Mouse (Mus musculus): Measurements from ENCODE around the gene Bcs1l. TPM values are rescaled to one million over a fixed set of nuclear protein-coding genes. Genes with fewer than 3 reads are reported as not detected.

The Bcs1l gene
- polyA plus RNA-seq, 1 experiment from 2014 or later, result 21.3 TPM

GRCm38 (mm10) chr1:74569739-74570719, 18.1 kb upstream of the Bcs1l start:
- Histone ChIP-seq H3K4me3 (ENCODE audit: low read depth, low read length) (no peak overlapping the region), H3K36me3 (ENCODE audit: insufficient read depth) (peaks cover 92% of the 10 kb centered on the region), H3K27me3 (ENCODE audit: insufficient read depth, low read length) (no peaks in the 10 kb centered on the region), H3K4me1 (ENCODE audit: insufficient read depth) (no peaks in the 10 kb centered on the region), H3K9me3 (ENCODE audit: low read depth, low read length) (no peaks in the 10 kb centered on the region), H3K4me2 (no peak overlapping the region), H3K27ac (ENCODE audit: low read depth) (no peak overlapping the region), H3K9ac (no peak overlapping the region)
- ATAC-seq (ENCODE audit: insufficient read depth) (no peak), DNase-seq (no peak)
- no peak for TF ChIP-seq CTCF (IDR thresholded peaks at IDR 0.05; ENCODE audit: low read depth)
- 91% methylated on average over 29 of the region's 29 CpGs for WGBS

DNA sequence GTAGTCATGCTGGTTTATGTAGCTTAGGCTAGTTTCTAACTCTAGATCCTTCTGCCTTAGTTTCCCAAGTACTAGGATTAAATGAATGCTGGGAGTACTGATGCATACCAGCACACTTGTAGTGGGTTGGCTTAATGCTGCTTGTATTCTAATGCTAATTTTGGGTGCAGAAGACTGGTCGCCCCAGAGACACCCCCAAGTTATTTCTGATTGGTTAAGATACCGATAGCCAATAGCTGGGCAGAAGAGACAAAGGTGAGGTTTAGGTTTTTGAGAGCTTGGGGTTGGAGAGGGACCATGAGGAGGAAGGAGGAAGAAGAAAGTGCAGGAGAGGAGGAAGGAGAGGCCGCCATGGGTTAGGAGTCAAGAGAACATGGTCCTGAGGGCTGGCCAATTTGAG, 5.5 kb upstream of the Bcs1l start:
- ATAC-seq (ENCODE audit: insufficient read depth), result no peak
- Histone ChIP-seq H3K27ac (ENCODE audit: low read depth) (no peak overlapping the region), H3K36me3 (ENCODE audit: insufficient read depth) (peaks cover 42% of the 10 kb centered on the region), H3K9ac (no peak overlapping the region), H3K4me1 (ENCODE audit: insufficient read depth) (peaks cover 7% of the 10 kb centered on the region; the same call in 1 of the 2 replicates), H3K4me2 (no peak overlapping the region), H3K4me3 (ENCODE audit: low read depth, low read length) (no peak overlapping the region), H3K27me3 (ENCODE audit: insufficient read depth, low read length) (no peaks in the 10 kb centered on the region), H3K9me3 (ENCODE audit: low read depth, low read length) (no peaks in the 10 kb centered on the region)
- no peak for DNase-seq
- 82% methylated on average over 3 of the region's 3 CpGs for WGBS
- TF ChIP-seq CTCF (IDR thresholded peaks at IDR 0.05; ENCODE audit: low read depth), result no peak

DNA sequence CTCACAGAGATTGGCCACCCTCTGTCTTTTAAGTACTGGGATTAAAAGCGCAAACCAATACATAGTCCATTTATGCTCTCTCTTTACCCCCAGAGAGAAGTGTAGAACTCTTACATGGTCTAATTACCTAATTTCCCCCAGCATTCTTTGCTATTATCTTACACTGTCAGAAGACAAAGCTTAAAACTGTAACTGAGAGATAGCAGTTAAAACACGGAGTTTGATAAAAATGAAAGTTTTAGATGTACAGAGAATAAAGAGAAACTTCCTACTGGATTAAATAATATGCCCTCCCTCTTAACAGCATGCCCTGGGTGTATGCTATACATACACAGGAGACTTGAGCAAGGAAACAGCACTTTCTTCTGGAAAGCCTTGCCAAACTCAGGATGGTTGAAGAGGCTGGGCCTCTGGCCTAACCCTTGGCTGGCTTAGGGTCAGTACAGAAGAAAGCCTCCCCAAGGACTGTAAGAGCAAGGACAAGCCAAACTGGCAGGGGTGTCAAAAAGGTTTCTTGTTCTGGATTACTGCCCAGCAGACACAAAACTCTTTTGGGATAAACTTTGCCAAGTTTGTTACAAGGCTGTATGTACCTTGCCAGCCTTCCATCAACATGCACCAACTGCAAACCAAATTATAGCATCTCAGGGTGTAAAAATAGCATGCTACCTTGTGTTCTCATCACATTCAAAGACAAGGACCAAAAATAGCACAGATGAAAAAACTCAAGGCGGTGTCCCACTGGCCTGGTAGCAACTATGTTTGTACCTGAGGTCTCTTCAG, 3.3 kb upstream of the Bcs1l start:
- Histone ChIP-seq H3K9me3 (ENCODE audit: low read depth, low read length) (no peaks in the 10 kb centered on the region), H3K4me1 (ENCODE audit: insufficient read depth) (peaks cover 11% of the 10 kb centered on the region; the same call in 1 of the 2 replicates), H3K4me2 (no peak overlapping the region), H3K4me3 (ENCODE audit: low read depth, low read length) (no peak overlapping the region), H3K27ac (ENCODE audit: low read depth) (no peak overlapping the region), H3K27me3 (ENCODE audit: insufficient read depth, low read length) (no peaks in the 10 kb centered on the region), H3K9ac (no peak overlapping the region), H3K36me3 (ENCODE audit: insufficient read depth) (peaks cover 26% of the 10 kb centered on the region)
- TF ChIP-seq CTCF (IDR thresholded peaks at IDR 0.05; ENCODE audit: low read depth), result no peak
- ATAC-seq (ENCODE audit: insufficient read depth) (no peak), DNase-seq (no peak)
- WGBS, result 94% methylated on average over 3 of the region's 3 CpGs

GRCm38 (mm10) chr1:74587233-74587772, 786 bp upstream of the Bcs1l start:
- peak overlapping the region; percentile 92 for H3K4me2 ChIP-seq
- no peaks in the 10 kb centered on the region for H3K9me3 ChIP-seq (ENCODE audit: low read depth, low read length)
- WGBS, result under 1% methylated on average over 24 of the region's 24 CpGs
- no peaks in the 10 kb centered on the region for H3K27me3 ChIP-seq (ENCODE audit: insufficient read depth, low read length)
- H3K9ac ChIP-seq, result peak overlapping the region; percentile 85
- H3K4me3 ChIP-seq (ENCODE audit: low read depth, low read length), result peak overlapping the region; percentile 86
- no peak for TF ChIP-seq CTCF (IDR thresholded peaks at IDR 0.05; ENCODE audit: low read depth)
- H3K4me1 ChIP-seq (ENCODE audit: insufficient read depth), result peaks cover 11% of the 10 kb centered on the region; the same call in 1 of the 2 replicates
- ATAC-seq (ENCODE audit: insufficient read depth) (no peak; the same call in 1 of the 2 replicates), DNase-seq (peak; percentile 26)
- peak overlapping the region; percentile 75 for H3K27ac ChIP-seq (ENCODE audit: low read depth)
- H3K36me3 ChIP-seq (ENCODE audit: insufficient read depth), result peaks cover 38% of the 10 kb centered on the region

- no peaks in the 10 kb centered on the region for H3K27me3 ChIP-seq (ENCODE audit: insufficient read depth, low read length)
- DNase-seq (no peak), ATAC-seq (ENCODE audit: insufficient read depth) (no peak)
- no peak overlapping the region for H3K9ac ChIP-seq
- no peaks in the 10 kb centered on the region for H3K9me3 ChIP-seq (ENCODE audit: low read depth, low read length)
- no peaks in the 10 kb centered on the region for H3K4me1 ChIP-seq (ENCODE audit: insufficient read depth)
- no peak overlapping the region for H3K4me2 ChIP-seq
- H3K36me3 ChIP-seq (ENCODE audit: insufficient read depth), result peaks cover 84% of the 10 kb centered on the region
- WGBS, result 81% methylated on average over 8 of the region's 8 CpGs
- no peak for TF ChIP-seq CTCF (IDR thresholded peaks at IDR 0.05; ENCODE audit: low read depth)
- no peak overlapping the region for H3K27ac ChIP-seq (ENCODE audit: low read depth)
- H3K4me3 ChIP-seq (ENCODE audit: low read depth, low read length), result no peak overlapping the region
Measured at GRCm38 (mm10) chr1:74594434-74594833, 6.3 kb downstream of the Bcs1l start.

- Histone ChIP-seq H3K9ac (peak overlapping the region; percentile 79), H3K27ac (ENCODE audit: low read depth) (peak overlapping the region; percentile 9; the same call in 1 of the 2 replicates), H3K36me3 (ENCODE audit: insufficient read depth) (peaks cover 29% of the 10 kb centered on the region), H3K4me1 (ENCODE audit: insufficient read depth) (no peaks in the 10 kb centered on the region), H3K9me3 (ENCODE audit: low read depth, low read length) (no peaks in the 10 kb centered on the region), H3K4me3 (ENCODE audit: low read depth, low read length) (peak overlapping the region; percentile 89), H3K4me2 (peak overlapping the region; percentile 76), H3K27me3 (ENCODE audit: insufficient read depth, low read length) (no peaks in the 10 kb centered on the region)
- DNase-seq, result peak; percentile 11
- no peak for TF ChIP-seq CTCF (IDR thresholded peaks at IDR 0.05; ENCODE audit: low read depth)
- 7% methylated on average over 26 of the region's 26 CpGs for WGBS
- peak; percentile 77 for ATAC-seq (ENCODE audit: insufficient read depth)
Measured at GRCm38 (mm10) chr1:74600501-74601266, 12.6 kb downstream of the Bcs1l start.

All from lung, embryonic 14.5 days (tissue).